Mouse (Mus musculus) hindbrain, embryonic 16.5 days (tissue): ENCODE measurements around the gene Mrap2. TPM values are rescaled to one million over a fixed set of nuclear protein-coding genes. Genes with fewer than 3 reads are reported as not detected.

ENCODE experiments used
- ATAC-seq: fragments of 200-750 bp; cut with Nextera tagmentation; 2 replicates; pipeline ENCODE4 v1.8.0; 2017; ENCODE audit warnings: moderate TSS enrichment, moderate library complexity
- H3K27ac ChIP-seq: fragments of 300-500 bp; sonication (generic); 2 replicates; pipeline ENCODE4 v1.5.1; 2014; ENCODE audit warnings: low read depth, mild to moderate bottlenecking, control low read depth, low read length, moderate library complexity
- H3K27me3 ChIP-seq: fragments of 300-500 bp; sonication (generic); replicated peaks from 2 replicates; pipeline ENCODE4 v1.6.1; 2014; ENCODE audit warnings: low read length; ENCODE audit not compliant: control insufficient read depth, insufficient read depth
- H3K36me3 ChIP-seq: fragments of 300-500 bp; sonication (generic); 2 replicates; pipeline ENCODE4 v1.6.1; 2014; ENCODE audit warnings: mild to moderate bottlenecking, low read length, moderate library complexity, mixed read lengths; ENCODE audit not compliant: control insufficient read depth, insufficient read depth
- H3K4me1 ChIP-seq: fragments of 300-500 bp; sonication (generic); 2 replicates; pipeline ENCODE4 v1.6.1; 2014; ENCODE audit warnings: low read depth, low read length; ENCODE audit not compliant: control insufficient read depth, insufficient read depth
- H3K4me2 ChIP-seq: fragments of 300-500 bp; sonication (generic); 2 replicates; pipeline ENCODE4 v1.6.1; 2014; ENCODE audit warnings: mild to moderate bottlenecking, low read length, control low read depth, moderate library complexity
- H3K4me3 ChIP-seq: fragments of 300-500 bp; sonication (generic); 2 replicates; pipeline ENCODE4 v1.5.1; 2014; ENCODE audit warnings: mild to moderate bottlenecking, low read length, control low read depth, moderate library complexity
- H3K9ac ChIP-seq: fragments of 300-500 bp; sonication (generic); 2 replicates; pipeline ENCODE4 v1.6.1; 2014; ENCODE audit warnings: low read depth, mild to moderate bottlenecking, control low read depth, low read length, moderate library complexity
- H3K9me3 ChIP-seq: fragments of 300-500 bp; sonication (generic); 2 replicates; pipeline ENCODE4 v1.6.1; 2014; ENCODE audit warnings: mild to moderate bottlenecking, low read length, moderate library complexity; ENCODE audit not compliant: control insufficient read depth
- WGBS: fragments of 180-500 bp; shearing (Covaris S2); extraction: QIAGEN DNeasy Blood & Tissue Kit; methylation state at CpG from one replicate; pipeline ENCODE4 v1.1.7; 2014; 5-methylcytosine and 5-hydroxymethylcytosine counted together
- polyA plus RNA-seq: library from polyadenylated mRNA; unstranded; fragments of >200 nt; fragmentation: Nextera tagmentation; extraction: Ambion mirVana; gene quantifications from 2 replicates; pipeline ENCODE4 v1.2.1, GENCODE M21; 2015

Mrap2 gene
- polyA plus RNA-seq, 1 experiment from 2014 or later: 6.7 TPM

GRCm38 (mm10) chr9:87200426-87200825 is 56.3 kb downstream of the Mrap2 start:
- Histone ChIP-seq H3K4me2 (no peak overlapping the region), H3K4me1 (no peaks in the 10 kb centered on the region), H3K9ac (no peak overlapping the region), H3K9me3 (no peaks in the 10 kb centered on the region), H3K36me3 (peaks cover 6% of the 10 kb centered on the region; the same call in 1 of the 2 replicates), H3K27ac (no peak overlapping the region), H3K4me3 (no peak overlapping the region), H3K27me3 (no peaks in the 10 kb centered on the region)
- no peak for ATAC-seq
- 93% methylated on average over 5 of the region's 5 CpGs for WGBS

DNA sequence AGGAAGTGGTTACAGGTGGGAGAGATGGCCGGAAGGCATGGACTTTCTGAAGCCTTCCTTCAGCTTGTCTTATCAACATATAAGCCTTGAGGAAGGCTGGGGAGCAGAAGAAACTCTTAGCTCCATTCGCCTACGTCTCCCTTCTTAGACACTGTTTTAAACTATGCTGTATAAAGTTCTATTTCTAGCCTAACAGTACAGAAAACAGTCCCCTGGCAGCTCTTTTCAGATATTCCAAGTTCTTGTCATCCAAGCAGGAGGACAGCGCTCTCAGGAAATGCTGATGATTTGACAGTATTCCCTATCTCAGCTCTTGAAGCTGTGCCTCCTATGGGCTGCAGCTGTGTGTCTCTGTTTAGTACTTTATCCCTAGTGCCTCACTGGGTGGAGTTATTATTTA is 56.8 kb downstream of the Mrap2 start:
- Histone ChIP-seq H3K27ac (no peak overlapping the region), H3K27me3 (no peaks in the 10 kb centered on the region), H3K4me3 (no peak overlapping the region), H3K4me1 (no peaks in the 10 kb centered on the region), H3K9ac (no peak overlapping the region), H3K4me2 (no peak overlapping the region), H3K36me3 (peaks cover 6% of the 10 kb centered on the region), H3K9me3 (no peaks in the 10 kb centered on the region)
- no peak for ATAC-seq
- 91% methylated on average over 4 of the region's 4 CpGs for WGBS

GRCm38 (mm10) chr9:87202431-87202830 is 58.3 kb downstream of the Mrap2 start:
- Histone ChIP-seq H3K4me1 (no peaks in the 10 kb centered on the region), H3K4me2 (no peak overlapping the region), H3K4me3 (no peak overlapping the region), H3K9ac (no peak overlapping the region), H3K27me3 (no peaks in the 10 kb centered on the region), H3K9me3 (no peaks in the 10 kb centered on the region), H3K36me3 (peaks cover 11% of the 10 kb centered on the region), H3K27ac (no peak overlapping the region)
- no peak for ATAC-seq
- 80% methylated on average over 6 of the region's 6 CpGs for WGBS

- Histone ChIP-seq H3K27me3 (no peaks in the 10 kb centered on the region), H3K9me3 (no peaks in the 10 kb centered on the region), H3K9ac (no peak overlapping the region), H3K4me1 (no peaks in the 10 kb centered on the region), H3K4me3 (no peak overlapping the region), H3K27ac (no peak overlapping the region), H3K36me3 (peaks cover 7% of the 10 kb centered on the region; the same call in 1 of the 2 replicates), H3K4me2 (no peak overlapping the region)
- 96% methylated on average over 9 of the region's 9 CpGs for WGBS
- ATAC-seq: no peak
Measured at GRCm38 (mm10) chr9:87210830-87211339, 66.8 kb downstream of the Mrap2 start.

GRCm38 (mm10) chr9:87213204-87213603 is 69.1 kb downstream of the Mrap2 start:
- no peak overlapping the region for H3K27ac ChIP-seq
- 93% methylated on average over 4 of the region's 4 CpGs for WGBS
- H3K4me3 ChIP-seq: no peak overlapping the region
- no peaks in the 10 kb centered on the region for H3K9me3 ChIP-seq
- no peak for ATAC-seq
- H3K36me3 ChIP-seq: peaks cover 5% of the 10 kb centered on the region; the same call in 1 of the 2 replicates
- H3K9ac ChIP-seq: no peak overlapping the region
- no peaks in the 10 kb centered on the region for H3K27me3 ChIP-seq
- no peak overlapping the region for H3K4me2 ChIP-seq
- no peaks in the 10 kb centered on the region for H3K4me1 ChIP-seq

Other genes starting within 250 kb of the Mrap2 start
- 7.8 and 9.5 TPM in 2 replicates for gene Ripply2, start 128.8 kb upstream of the Mrap2 start, polyA plus RNA-seq
- 55.2 and 56.6 TPM in 2 replicates for gene Cyb5r4, start 122.3 kb upstream of the Mrap2 start, polyA plus RNA-seq
- gene Cep162, start 111.2 kb downstream of the Mrap2 start, polyA plus RNA-seq: 5.9 and 6.6 TPM in 2 replicates